Mouse (Mus musculus) hindbrain, embryonic 14.5 days (tissue): ENCODE measurements around the gene Pidd1. TPM values are rescaled to one million over a fixed set of nuclear protein-coding genes. Genes with fewer than 3 reads are reported as not detected.

ENCODE experiments used
- ATAC-seq: fragments of 200-750 bp; cut with Nextera tagmentation; 2 replicates; pipeline ENCODE4 v1.8.0; 2017; ENCODE audit warnings: moderate number of reproducible peaks, mild to moderate bottlenecking, moderate TSS enrichment, moderate library complexity; ENCODE audit not compliant: low FRiP score
- DNase-seq: peaks from one replicate; pipeline ENCODE4 v3.0.0-alpha.2; 2015; ENCODE audit warnings: low spot score
- H3K27ac ChIP-seq: fragments of 300-500 bp; sonication (generic); 2 replicates; pipeline ENCODE4 v1.5.1; 2014; ENCODE audit warnings: mild to moderate bottlenecking, moderate library complexity
- H3K27me3 ChIP-seq: fragments of 300-500 bp; sonication (generic); 2 replicates; pipeline ENCODE4 v1.6.1; 2014; ENCODE audit warnings: mild to moderate bottlenecking, low read length, mixed read lengths; ENCODE audit not compliant: control insufficient read depth, insufficient read depth
- H3K36me3 ChIP-seq: fragments of 300-500 bp; sonication (generic); replicated peaks from 2 replicates; pipeline ENCODE4 v1.6.1; 2014; ENCODE audit not compliant: control insufficient read depth, insufficient read depth
- H3K4me1 ChIP-seq: fragments of 300-500 bp; sonication (generic); replicated peaks from 2 replicates; pipeline ENCODE4 v1.6.1; 2014; ENCODE audit warnings: antibody characterized with exemption, low read length, mixed read lengths; ENCODE audit not compliant: control insufficient read depth, insufficient read depth
- H3K4me2 ChIP-seq: fragments of 300-500 bp; sonication (generic); replicated peaks from 2 replicates; pipeline ENCODE4 v1.6.1; 2014; ENCODE audit warnings: mild to moderate bottlenecking, moderate library complexity
- H3K4me3 ChIP-seq: fragments of 300-500 bp; sonication (generic); replicated peaks from 2 replicates; pipeline ENCODE4 v1.5.1; 2014; ENCODE audit warnings: mild to moderate bottlenecking, low read length
- H3K9ac ChIP-seq: fragments of 300-500 bp; sonication (generic); 2 replicates; pipeline ENCODE4 v1.6.1; 2014
- H3K9me3 ChIP-seq: fragments of 300-500 bp; sonication (generic); 2 replicates; pipeline ENCODE4 v1.6.1; 2016; ENCODE audit warnings: low read length; ENCODE audit not compliant: control insufficient read depth
- WGBS: fragments of 180-500 bp; shearing (Covaris S2); extraction: QIAGEN DNeasy Blood & Tissue Kit; methylation state at CpG from one replicate; pipeline ENCODE4 v1.1.7; 2014; 5-methylcytosine and 5-hydroxymethylcytosine counted together
- polyA plus RNA-seq: library from polyadenylated mRNA; unstranded; fragments of >200 nt; fragmentation: Nextera tagmentation; extraction: Ambion mirVana; gene quantifications from 2 replicates; pipeline ENCODE4 v1.2.1, GENCODE M21; 2014

The Pidd1 gene
- polyA plus RNA-seq, result 3.1 and 4.2 TPM in 2 replicates

GRCm38 (mm10) chr7:141443828-141444237 lies at the start of gene Pidd1:
Gene Pidd1, minus strand, starts transcription at chr7:141444025.
- Histone ChIP-seq H3K4me2 (peak within 1 kb of the TSS; percentile 54), H3K27ac (no peak within 1 kb of the TSS), H3K9me3 (no peaks in the 10 kb centered on the region), H3K27me3 (no peaks in the 10 kb centered on the region), H3K4me3 (peak within 1 kb of the TSS; percentile 28), H3K36me3 (peaks cover 5% of the 10 kb centered on the region), H3K4me1 (peaks cover 27% of the 10 kb centered on the region), H3K9ac (peak within 1 kb of the TSS; percentile 45)
- DNase-seq (peak; percentile 39), ATAC-seq (no peak)
- 0% methylated on average over 25 of the region's 25 CpGs for WGBS

- Histone ChIP-seq H3K9ac (no peak overlapping the region), H3K4me1 (no peaks in the 10 kb centered on the region; the same call in 1 of the 2 replicates), H3K27ac (no peak overlapping the region), H3K4me3 (no peak overlapping the region), H3K4me2 (no peak overlapping the region), H3K27me3 (no peaks in the 10 kb centered on the region), H3K9me3 (no peaks in the 10 kb centered on the region), H3K36me3 (peaks cover 42% of the 10 kb centered on the region)
- WGBS, result 87% methylated on average over 5 of the region's 5 CpGs
- DNase-seq, result no peak
- ATAC-seq, result no peak
Measured at GRCm38 (mm10) chr7:141492738-141493137, 48.9 kb upstream of the Pidd1 start.

- 75% methylated on average over 2 of the region's 2 CpGs for WGBS
- ATAC-seq (no peak), DNase-seq (no peak)
- Histone ChIP-seq H3K9ac (no peak overlapping the region), H3K36me3 (peaks cover 41% of the 10 kb centered on the region), H3K9me3 (no peaks in the 10 kb centered on the region), H3K27me3 (no peaks in the 10 kb centered on the region), H3K27ac (no peak overlapping the region), H3K4me2 (no peak overlapping the region), H3K4me1 (peaks cover 10% of the 10 kb centered on the region; the same call in 1 of the 2 replicates), H3K4me3 (no peak overlapping the region)
Measured at GRCm38 (mm10) chr7:141491151-141491550, 47.3 kb upstream of the Pidd1 start.

GRCm38 (mm10) chr7:141487141-141487540 lies 43.3 kb upstream of the Pidd1 start:
- WGBS, result 59% methylated on average over 7 of the region's 7 CpGs

GRCm38 (mm10) chr7:141486239-141486638 lies 42.4 kb upstream of the Pidd1 start:
- Histone ChIP-seq H3K9ac (no peak overlapping the region), H3K4me1 (peaks cover 26% of the 10 kb centered on the region), H3K27ac (no peak overlapping the region), H3K36me3 (no peaks in the 10 kb centered on the region; the same call in 1 of the 2 replicates), H3K27me3 (peaks cover 10% of the 10 kb centered on the region; the same call in 1 of the 2 replicates), H3K4me3 (no peak overlapping the region), H3K4me2 (no peak overlapping the region), H3K9me3 (no peaks in the 10 kb centered on the region)
- ATAC-seq (no peak), DNase-seq (no peak)
- WGBS, result 81% methylated on average over 1 of the region's 1 CpGs

More at GRCm38 (mm10) chr7:141487141-141487540, 43.3 kb upstream of the Pidd1 start:
- Histone ChIP-seq H3K4me1 (peaks cover 25% of the 10 kb centered on the region), H3K27ac (no peak overlapping the region), H3K36me3 (peaks cover 4% of the 10 kb centered on the region), H3K4me3 (no peak overlapping the region), H3K9ac (no peak overlapping the region), H3K9me3 (no peaks in the 10 kb centered on the region), H3K27me3 (peaks cover 10% of the 10 kb centered on the region; the same call in 1 of the 2 replicates), H3K4me2 (no peak overlapping the region)
- no peak for ATAC-seq
- no peak for DNase-seq

DNA sequence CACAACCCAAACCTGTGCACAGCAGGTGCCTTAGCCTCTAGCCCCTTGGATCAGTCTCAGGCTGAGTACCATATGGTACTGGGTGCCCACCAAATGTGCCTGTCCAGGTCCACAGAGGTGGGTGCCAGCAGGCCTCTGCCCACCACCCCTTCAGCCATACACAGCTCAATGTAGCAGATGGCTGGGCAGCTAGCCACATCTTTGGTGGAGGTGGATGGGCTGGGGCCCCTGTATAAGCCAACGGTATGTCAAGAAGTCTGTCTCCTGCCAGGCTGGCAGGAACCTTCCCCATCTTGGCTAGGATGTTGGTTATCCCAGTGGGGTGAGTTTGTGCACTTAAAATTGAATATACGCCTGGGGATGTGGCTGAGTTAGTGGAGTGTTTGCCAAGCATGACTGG lies 41.8 kb upstream of the Pidd1 start:
- Histone ChIP-seq H3K4me2 (no peak overlapping the region), H3K4me1 (peaks cover 26% of the 10 kb centered on the region), H3K9ac (no peak overlapping the region), H3K27ac (no peak overlapping the region), H3K36me3 (no peaks in the 10 kb centered on the region; the same call in 1 of the 2 replicates), H3K27me3 (peaks cover 10% of the 10 kb centered on the region; the same call in 1 of the 2 replicates), H3K9me3 (no peaks in the 10 kb centered on the region), H3K4me3 (no peak overlapping the region)
- 84% methylated on average over 2 of the region's 2 CpGs for WGBS
- DNase-seq (no peak), ATAC-seq (no peak)

GRCm38 (mm10) chr7:141485186-141485585 lies 41.4 kb upstream of the Pidd1 start:
- ATAC-seq, result no peak
- peaks cover 10% of the 10 kb centered on the region; the same call in 1 of the 2 replicates for H3K27me3 ChIP-seq
- H3K36me3 ChIP-seq, result no peaks in the 10 kb centered on the region; the same call in 1 of the 2 replicates
- DNase-seq, result no peak
- H3K4me3 ChIP-seq, result no peak overlapping the region
- peaks cover 26% of the 10 kb centered on the region for H3K4me1 ChIP-seq
- H3K9me3 ChIP-seq, result no peaks in the 10 kb centered on the region
- WGBS, result 75% methylated on average over 2 of the region's 2 CpGs
- no peak overlapping the region for H3K4me2 ChIP-seq
- no peak overlapping the region for H3K9ac ChIP-seq
- H3K27ac ChIP-seq, result no peak overlapping the region

GRCm38 (mm10) chr7:141484186-141485120 lies 40.6 kb upstream of the Pidd1 start:
- ATAC-seq, result no peak

DNA sequence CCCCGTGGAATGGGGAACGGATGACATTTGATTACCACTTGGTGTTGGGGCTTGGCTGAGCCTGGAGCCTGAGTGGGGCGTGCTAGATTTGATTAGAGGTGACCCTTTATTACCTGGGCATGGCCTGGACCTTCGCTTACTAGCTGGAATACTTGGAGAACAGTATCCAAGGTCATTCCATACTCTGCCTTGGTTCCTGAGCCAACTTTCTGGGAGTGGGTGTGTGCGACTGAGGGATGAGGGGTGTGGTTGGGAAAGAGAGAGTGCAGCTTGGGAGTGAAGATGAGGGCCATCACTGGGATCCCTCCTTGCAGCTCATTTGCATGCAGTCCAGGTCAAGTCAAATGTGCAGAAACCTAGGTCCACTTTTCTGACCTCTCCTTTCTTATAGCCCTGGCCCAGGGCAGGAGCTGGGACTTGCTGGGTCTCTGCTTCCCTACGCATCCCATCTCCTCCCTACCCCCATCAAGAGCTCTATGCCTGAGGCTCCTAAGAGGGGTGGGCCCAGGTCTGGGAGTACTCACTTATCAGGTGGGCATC lies 39.4 kb upstream of the Pidd1 start:
- Histone ChIP-seq H3K4me3 (peak overlapping the region; percentile 70), H3K27ac (no peak overlapping the region), H3K9me3 (no peaks in the 10 kb centered on the region), H3K9ac (no peak overlapping the region; the same call in 1 of the 2 replicates), H3K27me3 (peaks cover 10% of the 10 kb centered on the region; the same call in 1 of the 2 replicates), H3K4me1 (peaks cover 26% of the 10 kb centered on the region), H3K36me3 (no peaks in the 10 kb centered on the region; the same call in 1 of the 2 replicates), H3K4me2 (peak overlapping the region; percentile 90)
- WGBS, result 80% methylated on average over 6 of the region's 6 CpGs
- no peak for DNase-seq
- no peak for ATAC-seq

More at GRCm38 (mm10) chr7:141484186-141485120, 40.6 kb upstream of the Pidd1 start:
- H3K27me3 ChIP-seq, result peaks cover 10% of the 10 kb centered on the region; the same call in 1 of the 2 replicates
- H3K36me3 ChIP-seq, result no peaks in the 10 kb centered on the region; the same call in 1 of the 2 replicates
- H3K4me3 ChIP-seq, result no peak overlapping the region
- H3K9me3 ChIP-seq, result no peaks in the 10 kb centered on the region
- no peak for DNase-seq
- no peak overlapping the region for H3K27ac ChIP-seq
- peaks cover 26% of the 10 kb centered on the region for H3K4me1 ChIP-seq
- H3K4me2 ChIP-seq, result no peak overlapping the region
- WGBS, result 68% methylated on average over 5 of the region's 5 CpGs
- no peak overlapping the region for H3K9ac ChIP-seq
